Mouse (Mus musculus): ENCODE data around the gene Ovol3. TPM values are rescaled to one million over a fixed set of nuclear protein-coding genes. Genes with fewer than 3 reads are reported as not detected.
"Not testable (repeated sequence)": the region's sequence is repeated elsewhere in the genome, so short reads cannot be mapped to it uniquely, and the experiment has no call there.

Ovol3 gene
- polyA plus RNA-seq, 1 experiment from 2014 or later: not detected

DNA sequence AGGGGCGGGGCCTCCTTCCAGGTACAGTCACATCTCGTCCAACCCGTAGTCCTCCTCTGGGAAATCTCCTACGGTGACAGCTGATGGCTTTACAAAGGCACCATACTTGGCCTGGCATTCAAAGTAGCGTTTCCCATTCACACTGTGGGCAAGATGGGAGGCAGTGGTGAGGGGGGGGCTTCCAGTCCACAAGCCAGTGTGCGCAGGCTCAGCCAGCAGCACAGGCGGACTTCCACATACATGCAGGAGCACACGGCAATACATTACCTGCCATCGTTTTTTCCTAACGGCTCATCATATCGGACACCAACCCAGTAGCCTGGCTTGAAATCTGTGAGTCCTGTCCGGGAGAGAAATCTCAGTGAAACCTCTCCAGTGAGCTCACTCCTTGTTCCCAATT is 11.3 kb downstream of the Ovol3 start:
- TF ChIP-seq CTCF (IDR thresholded peaks at IDR 0.05): no peak
- in situ Hi-C loops (cut with MboI; ENCODE audit: low pct_unique_long_range_greater_than_20kb): no loop called here
- POLR2A ChIA-PET: no interaction called here
- ATAC-seq: no peak
- no peaks in the 10 kb centered on the region for H3K27me3 ChIP-seq
- DNase-seq (ENCODE audit: low read depth, low spot score): no peak
- CTCF ChIA-PET: no interaction called here

DNA sequence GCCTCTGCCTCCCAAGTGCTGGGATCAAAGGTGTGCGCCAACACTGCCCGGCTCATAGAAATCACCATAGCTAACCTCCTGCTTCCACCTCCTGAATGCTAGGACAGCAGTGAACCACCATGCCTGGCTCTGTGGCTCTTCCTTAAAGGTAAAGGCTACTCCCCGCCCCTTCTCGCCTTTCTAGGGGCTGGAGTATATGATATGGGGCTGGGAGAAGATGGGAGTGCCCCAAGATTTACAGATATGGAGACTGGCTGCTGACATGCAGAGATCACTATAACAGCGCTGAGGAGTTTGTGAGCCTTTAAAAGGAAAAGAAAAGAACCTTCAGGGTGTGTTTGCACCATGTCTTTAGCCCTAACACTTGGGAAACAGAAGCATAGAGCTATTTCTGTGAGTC is 13.3 kb downstream of the Ovol3 start:
- DNase-seq (ENCODE audit: low read depth, low spot score): no peak
- CTCF ChIA-PET: no interaction called here
- ATAC-seq: no peak
- H3K27me3 ChIP-seq: no peaks in the 10 kb centered on the region
- in situ Hi-C loops (cut with MboI; ENCODE audit: low pct_unique_long_range_greater_than_20kb): no loop called here
- TF ChIP-seq CTCF (IDR thresholded peaks at IDR 0.05): no peak
- POLR2A ChIA-PET: no interaction called here

DNA sequence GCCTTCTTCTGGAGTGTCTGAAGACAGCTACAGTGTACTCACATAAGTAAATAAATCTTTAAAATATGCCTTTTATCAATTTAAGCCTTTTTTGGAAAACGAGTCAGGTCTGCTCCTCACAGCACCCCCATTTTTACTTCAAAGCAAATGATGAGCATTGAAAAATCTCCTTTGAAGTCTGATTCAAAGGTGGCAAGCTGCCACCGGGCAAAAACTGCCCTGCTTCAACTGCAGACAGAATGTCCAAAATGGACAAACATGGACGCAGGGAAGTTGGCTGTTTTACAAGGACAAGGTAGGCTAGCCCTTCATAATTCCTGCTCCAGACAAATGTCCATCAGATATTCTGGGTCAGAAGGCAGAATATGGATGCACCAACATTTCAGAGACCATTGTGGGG is 14.1 kb downstream of the Ovol3 start:
- TF ChIP-seq CTCF (IDR thresholded peaks at IDR 0.05): no peak
- ChIA-PET POLR2A (no interaction called here), CTCF (no interaction called here)
- DNase-seq (ENCODE audit: low read depth, low spot score) (no peak), ATAC-seq (no peak)
- in situ Hi-C loops (cut with MboI; ENCODE audit: low pct_unique_long_range_greater_than_20kb): no loop called here
- no peaks in the 10 kb centered on the region for H3K27me3 ChIP-seq

DNA sequence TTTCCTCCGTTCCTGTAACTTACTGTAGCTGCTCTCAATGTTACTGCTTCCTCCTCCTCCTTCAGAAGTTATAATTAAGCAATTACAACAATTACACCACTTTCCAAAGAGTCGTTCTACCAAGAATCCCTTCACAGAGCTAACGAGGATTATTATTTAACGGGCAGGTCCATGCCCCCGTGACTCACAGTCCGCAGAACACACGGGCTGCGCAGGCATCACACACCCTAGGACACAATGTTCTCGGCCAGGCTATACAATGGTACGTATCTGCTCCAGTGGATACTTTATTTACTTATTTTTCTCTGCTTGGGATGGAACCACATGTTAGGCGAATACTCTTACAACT is 15.5 kb downstream of the Ovol3 start:
- POLR2A ChIA-PET: interaction anchor here (1.4 kb wide), 1 partner anchor 15 kb away, joined by 3 read pairs; no protein-coding TSS in a partner anchor
- in situ Hi-C loops (cut with MboI; ENCODE audit: low pct_unique_long_range_greater_than_20kb): no loop called here
- no peak for TF ChIP-seq CTCF (IDR thresholded peaks at IDR 0.05)
- CTCF ChIA-PET: interaction anchor here (1.2 kb wide), 2 partner anchors 11 to 16 kb away, joined by 3 to 4 read pairs; no protein-coding TSS in a partner anchor
- H3K27me3 ChIP-seq: no peaks in the 10 kb centered on the region
- DNase-seq (ENCODE audit: low read depth, low spot score): no peak
- no peak for ATAC-seq

DNA sequence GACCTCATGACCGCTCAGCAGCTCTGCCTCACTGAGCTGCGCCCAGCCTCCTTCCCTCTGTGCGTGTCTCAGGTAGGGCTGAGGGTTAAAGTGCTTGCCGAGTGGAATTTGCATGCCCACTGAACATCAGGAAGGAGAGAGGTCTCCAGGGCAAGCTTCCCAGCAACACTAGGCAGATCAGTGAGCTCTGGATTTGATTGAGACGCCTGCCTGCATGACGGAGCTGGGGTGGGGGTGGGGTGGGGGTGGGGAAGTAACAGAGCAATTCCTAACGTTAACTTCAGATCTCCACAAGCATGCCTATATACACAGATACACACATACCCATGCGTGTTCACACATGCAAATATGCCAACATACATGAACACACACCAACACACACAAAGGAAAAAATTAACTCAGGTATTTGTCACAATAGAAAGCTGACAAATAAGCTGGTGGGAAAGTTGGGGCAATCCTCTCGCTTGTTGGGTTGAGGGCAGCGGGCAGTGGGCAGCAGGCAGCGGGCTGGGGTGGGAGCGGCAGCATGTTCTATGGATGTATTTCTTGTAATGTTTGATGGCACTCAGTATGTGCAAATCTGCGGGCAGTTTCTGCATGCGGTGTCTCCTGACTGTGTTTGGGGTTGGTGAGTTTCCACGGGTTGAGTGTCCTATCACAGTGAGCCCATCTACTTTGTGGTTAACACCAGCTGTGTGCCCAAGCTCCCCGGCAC is 16.1 kb downstream of the Ovol3 start:
- no peaks in the 10 kb centered on the region for H3K27me3 ChIP-seq
- ATAC-seq: no peak
- in situ Hi-C loops (cut with MboI; ENCODE audit: low pct_unique_long_range_greater_than_20kb): no loop called here
- TF ChIP-seq CTCF (IDR thresholded peaks at IDR 0.05): no peak
- POLR2A ChIA-PET: interaction anchor here (1.4 kb wide), 1 partner anchor 15 kb away, joined by 3 read pairs; no protein-coding TSS in a partner anchor
- CTCF ChIA-PET: interaction anchor here (1.2 kb wide), 1 partner anchor 11 kb away, joined by 4 read pairs; no protein-coding TSS in a partner anchor
- no peak for DNase-seq (ENCODE audit: low read depth, low spot score)

DNA sequence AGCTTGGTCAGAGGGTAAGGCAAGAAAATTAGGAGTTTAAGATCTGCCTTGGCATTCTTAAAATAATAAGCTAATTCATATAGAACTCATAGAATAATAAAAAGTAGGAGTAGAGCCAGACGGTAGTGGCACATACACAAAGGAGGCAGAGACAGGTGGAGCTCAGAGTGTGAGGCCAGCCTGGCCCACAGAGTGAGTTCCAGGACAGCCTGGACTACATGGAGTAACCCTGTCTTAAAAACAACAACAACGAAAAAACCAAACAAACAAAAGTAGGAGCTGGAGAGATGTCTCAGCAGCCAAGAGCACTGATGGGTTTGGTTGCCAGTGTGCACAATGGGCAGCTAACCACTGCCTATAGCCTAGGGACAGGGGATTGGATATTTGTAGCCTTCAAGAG is 18.2 kb downstream of the Ovol3 start:
- ATAC-seq (no peak), DNase-seq (ENCODE audit: low read depth, low spot score) (no peak)
- no peak for TF ChIP-seq CTCF (IDR thresholded peaks at IDR 0.05)
- ChIA-PET POLR2A (interaction anchor here (1.1 kb wide), 1 partner anchor 12 kb away, joined by 3 read pairs; no protein-coding TSS in a partner anchor), CTCF (interaction anchor here (0.7 to 4.1 kb wide), 16 partner anchors 8 to 205 kb away, joined by 3 to 34 read pairs (median 4); partner anchors contain the start of genes Capns1, Polr2i and Wdr62)
- in situ Hi-C loops (cut with MboI; ENCODE audit: low pct_unique_long_range_greater_than_20kb): no loop called here
- H3K27me3 ChIP-seq: no peaks in the 10 kb centered on the region

DNA sequence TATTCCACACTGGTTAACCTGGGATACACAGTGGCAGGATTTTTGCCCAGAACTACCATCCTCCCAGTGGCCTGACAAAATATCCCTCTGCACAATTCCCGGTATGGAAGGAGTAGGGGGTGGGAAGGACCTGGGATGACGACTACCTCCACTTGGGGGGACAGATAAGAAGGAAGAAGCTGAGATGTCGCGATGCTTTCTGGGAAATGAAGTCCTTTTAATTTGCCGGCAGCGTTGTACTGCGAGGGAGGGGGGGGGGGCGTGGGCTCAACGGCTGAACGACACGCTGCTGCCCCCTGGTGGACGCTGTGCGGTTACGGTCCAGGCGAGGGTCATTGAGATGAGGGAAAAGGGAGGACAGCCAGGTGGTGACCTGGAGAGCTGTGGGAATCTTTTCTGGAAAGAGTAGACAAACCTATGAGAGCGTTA is 18.8 kb downstream of the Ovol3 start:
- DNase-seq (ENCODE audit: low read depth, low spot score) (no peak), ATAC-seq (peak; percentile 57)
- CTCF ChIA-PET: interaction anchor here (0.7 to 4.1 kb wide), 14 partner anchors 9 to 204 kb away, joined by 3 to 34 read pairs (median 4); partner anchors contain the start of genes Capns1, Polr2i and Wdr62
- peak; percentile 75 for TF ChIP-seq CTCF (IDR thresholded peaks at IDR 0.05)
- in situ Hi-C loops (cut with MboI; ENCODE audit: low pct_unique_long_range_greater_than_20kb): no loop called here
- no peaks in the 10 kb centered on the region for H3K27me3 ChIP-seq
- POLR2A ChIA-PET: no interaction called here

DNA sequence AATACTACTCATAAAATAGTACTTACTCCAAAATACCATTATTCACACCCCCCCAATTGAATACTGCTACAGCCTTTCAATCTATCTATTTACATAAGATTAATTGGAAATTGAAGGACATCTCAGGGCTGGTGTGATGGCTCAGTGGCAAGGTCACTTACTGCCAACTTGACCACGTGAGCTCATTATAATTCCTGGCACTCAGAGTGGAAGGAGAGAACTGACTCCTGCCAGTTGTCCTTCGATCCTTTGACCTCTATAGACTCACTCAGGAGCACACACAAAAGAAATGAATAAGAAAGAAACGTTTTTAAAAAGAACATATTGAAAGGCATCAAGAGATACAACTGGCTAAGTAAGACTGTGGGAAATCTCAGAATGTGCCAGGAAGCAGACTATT is 19.6 kb downstream of the Ovol3 start:
- CTCF ChIA-PET: interaction anchor here (1.8 to 4.1 kb wide), 2 partner anchors 11 to 40 kb away, joined by 5 to 34 read pairs; no protein-coding TSS in a partner anchor
- in situ Hi-C loops (cut with MboI; ENCODE audit: low pct_unique_long_range_greater_than_20kb): no loop called here
- DNase-seq (ENCODE audit: low read depth, low spot score) (no peak), ATAC-seq (no peak)
- no peaks in the 10 kb centered on the region for H3K27me3 ChIP-seq
- no peak for TF ChIP-seq CTCF (IDR thresholded peaks at IDR 0.05)
- POLR2A ChIA-PET: no interaction called here

DNA sequence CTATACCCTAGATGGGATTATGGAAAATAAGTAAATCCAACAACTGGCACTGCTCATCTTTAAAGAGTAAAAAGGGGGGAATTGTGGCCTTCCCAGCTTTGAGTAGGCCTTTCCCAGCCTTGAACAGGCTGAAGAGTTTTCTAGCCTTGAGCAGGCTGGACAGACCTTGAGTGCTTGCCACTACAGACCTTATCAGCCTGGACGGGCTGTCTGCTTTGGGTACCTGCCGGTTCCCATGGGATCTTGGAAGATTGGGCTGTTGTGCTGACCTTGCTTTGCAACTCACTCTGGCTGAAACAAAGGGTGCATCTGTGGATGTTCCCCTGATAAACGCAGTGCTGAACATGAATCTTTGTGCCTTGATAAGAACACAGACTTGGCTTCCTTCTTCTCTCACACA is 21.6 kb downstream of the Ovol3 start:
- CTCF ChIA-PET: no interaction called here
- DNase-seq (ENCODE audit: low read depth, low spot score) (no peak), ATAC-seq (no peak)
- H3K27me3 ChIP-seq: peaks cover under 1% of the 10 kb centered on the region
- POLR2A ChIA-PET: no interaction called here
- TF ChIP-seq CTCF (IDR thresholded peaks at IDR 0.05): no peak
- in situ Hi-C loops (cut with MboI; ENCODE audit: low pct_unique_long_range_greater_than_20kb): loop anchor here (5.0 kb wide), 1 partner anchor 42 kb away; no protein-coding TSS in a partner anchor

DNA sequence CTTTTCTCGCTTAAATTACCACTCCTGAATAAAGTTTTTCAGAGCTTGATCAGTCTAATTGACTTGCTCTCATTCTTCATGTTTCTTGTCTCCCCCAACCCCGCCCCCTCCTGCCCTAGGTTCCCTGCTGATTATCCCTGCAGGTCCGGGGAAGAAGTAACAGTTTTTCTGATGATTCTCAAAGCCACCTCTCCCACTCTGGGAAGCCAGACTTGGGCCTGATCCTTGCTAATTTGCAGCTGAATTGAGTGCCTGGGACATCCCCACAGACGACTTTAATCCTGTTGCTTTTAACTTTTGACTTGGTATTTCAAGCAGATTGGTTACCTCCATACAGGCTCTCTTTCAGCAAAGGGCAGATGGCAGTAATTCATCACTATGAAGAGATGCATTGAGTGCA is 24.5 kb downstream of the Ovol3 start:
- POLR2A ChIA-PET: no interaction called here
- DNase-seq (ENCODE audit: low read depth, low spot score): no peak
- in situ Hi-C loops (cut with MboI; ENCODE audit: low pct_unique_long_range_greater_than_20kb): loop anchor here (5.0 kb wide), 1 partner anchor 39 kb away; no protein-coding TSS in a partner anchor
- TF ChIP-seq CTCF (IDR thresholded peaks at IDR 0.05): no peak
- H3K27me3 ChIP-seq: peaks cover 5% of the 10 kb centered on the region
- no peak for ATAC-seq
- CTCF ChIA-PET: no interaction called here

DNA sequence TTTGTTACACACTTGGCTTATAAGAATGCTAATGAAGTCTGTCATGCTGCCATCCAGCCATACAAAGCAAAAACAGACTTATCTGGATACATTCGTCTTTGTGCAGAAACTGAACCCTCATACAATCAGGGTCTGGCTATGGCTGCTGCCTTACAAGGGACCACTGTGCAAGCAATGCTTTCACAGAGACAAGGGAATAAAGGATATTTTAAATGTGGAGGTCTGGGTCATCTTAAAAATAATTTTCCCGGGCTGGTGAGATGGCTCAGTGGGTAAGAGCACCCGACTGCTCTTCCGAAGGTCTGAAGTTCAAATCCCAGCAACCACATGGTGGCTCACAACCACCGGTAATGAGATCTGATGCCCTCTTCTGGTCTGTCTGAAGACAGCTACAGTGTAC is 29.2 kb downstream of the Ovol3 start:
- POLR2A ChIA-PET; H3K27me3 ChIP-seq; in situ Hi-C loops (cut with MboI; ENCODE audit: low pct_unique_long_range_greater_than_20kb); ATAC-seq; DNase-seq (ENCODE audit: low read depth, low spot score): not testable (repeated sequence)
- CTCF ChIA-PET: interaction anchor here (0.8 to 4.3 kb wide), 4 partner anchors 10 to 32 kb away, joined by 3 to 34 read pairs (median 18); no protein-coding TSS in a partner anchor
- peak; percentile 24 for TF ChIP-seq CTCF (IDR thresholded peaks at IDR 0.05)

Data from Patski (cell line).